Mouse (Mus musculus) MEL (cell line): ENCODE measurements at regions not wholly inside any gene's neighbourhood (a gene's known extent, or its start where the extent isn't known, plus 50 kb on each side); places are given as distances from the start of the nearest gene placed in this dataset.

Source experiments
- BHLHE40 ChIP-seq: IDR thresholded peaks from 2 replicates; pipeline ENCODE4 v1.6.1; 2012; ENCODE audit warnings: low read depth, mild to moderate bottlenecking, inconsistent platforms, low read length, improper control_type of control experiment, borderline replicate concordance
- CHD2 ChIP-seq: IDR thresholded peaks from 2 replicates; pipeline ENCODE4 v1.6.1; 2011; ENCODE audit warnings: low read length, improper control_type of control experiment
- CTCF ChIP-seq, 3 experiments: IDR thresholded peaks in 2 of 3; conservative IDR thresholded peaks in 1 of 3; 2 replicates each; pipeline ENCODE4 v1.5.1; 2011 to 2012; ENCODE audit warnings: low read length in 3 of 3, low read depth in 2 of 3, mild to moderate bottlenecking in 2 of 3, improper control_type of control experiment in 1 of 3, inconsistent platforms in 1 of 3, mixed read lengths in 1 of 3, moderate library complexity in 1 of 3; ENCODE audit not compliant: control insufficient read depth in 1 of 3, insufficient read depth in 1 of 3, poor library complexity in 1 of 3, severe bottlenecking in 1 of 3
- EP300 ChIP-seq, 2 experiments: IDR thresholded peaks; 2 replicates each; pipeline ENCODE4 v1.6.1; 2011; ENCODE audit warnings: improper control_type of control experiment in 2 of 2, low read length in 2 of 2, low read depth in 1 of 2, mild to moderate bottlenecking in 1 of 2
- GABPA ChIP-seq: IDR thresholded peaks from 2 replicates; pipeline ENCODE4 v1.6.1; 2012; ENCODE audit warnings: low read depth, mild to moderate bottlenecking, inconsistent platforms, low read length, improper control_type of control experiment, moderate library complexity
- GATA1 ChIP-seq: IDR thresholded peaks from 2 replicates; pipeline ENCODE4 v1.6.1; 2011; ENCODE audit warnings: low read depth, low read length, improper control_type of control experiment
- HCFC1 ChIP-seq: IDR thresholded peaks from 2 replicates; pipeline ENCODE4 v1.6.1; 2012; ENCODE audit warnings: low read depth, mild to moderate bottlenecking, inconsistent platforms, low read length, improper control_type of control experiment, moderate library complexity
- KAT2A ChIP-seq: conservative IDR thresholded peaks from 2 replicates; pipeline ENCODE4 v1.6.1; 2012; ENCODE audit warnings: low read depth, low read length, improper control_type of control experiment, inconsistent platforms
- MAFK ChIP-seq: IDR thresholded peaks from 2 replicates; pipeline ENCODE4 v1.6.1; 2011; ENCODE audit warnings: low read depth, mild to moderate bottlenecking, low read length, improper control_type of control experiment, borderline replicate concordance
- NRF1 ChIP-seq: IDR thresholded peaks from 2 replicates; pipeline ENCODE4 v1.6.1; 2014; ENCODE audit warnings: low read depth, mild to moderate bottlenecking, inconsistent platforms, low read length, improper control_type of control experiment, moderate library complexity; ENCODE audit not compliant: poor library complexity, insufficient read depth, severe bottlenecking
- POLR2A ChIP-seq, 2 experiments: IDR thresholded peaks; 2 replicates each; pipeline ENCODE4 v1.6.1; 2011 to 2012; ENCODE audit warnings: low read length in 2 of 2, mild to moderate bottlenecking in 2 of 2, control low read depth in 1 of 2, improper control_type of control experiment in 1 of 2, low read depth in 1 of 2, moderate library complexity in 1 of 2; ENCODE audit not compliant: control insufficient read depth in 1 of 2, insufficient read depth in 1 of 2, poor library complexity in 1 of 2
- TAL1 ChIP-seq: IDR thresholded peaks from 2 replicates; pipeline ENCODE4 v1.6.1; 2012; ENCODE audit warnings: mild to moderate bottlenecking, inconsistent platforms, low read length, moderate library complexity, mixed read lengths
- UBTF ChIP-seq: IDR thresholded peaks from 2 replicates; pipeline ENCODE4 v1.6.1; 2012; ENCODE audit warnings: low read depth, mild to moderate bottlenecking, inconsistent platforms, low read length, improper control_type of control experiment, moderate library complexity, borderline replicate concordance; ENCODE audit not compliant: insufficient read depth
- USF2 ChIP-seq, 2 experiments: IDR thresholded peaks; 2 replicates each; pipeline ENCODE4 v1.6.1; 2011 to 2012; ENCODE audit warnings: improper control_type of control experiment in 2 of 2, low read length in 2 of 2, borderline replicate concordance in 1 of 2, inconsistent platforms in 1 of 2, low read depth in 1 of 2, mild to moderate bottlenecking in 1 of 2; ENCODE audit not compliant: insufficient read depth in 1 of 2

DNA sequence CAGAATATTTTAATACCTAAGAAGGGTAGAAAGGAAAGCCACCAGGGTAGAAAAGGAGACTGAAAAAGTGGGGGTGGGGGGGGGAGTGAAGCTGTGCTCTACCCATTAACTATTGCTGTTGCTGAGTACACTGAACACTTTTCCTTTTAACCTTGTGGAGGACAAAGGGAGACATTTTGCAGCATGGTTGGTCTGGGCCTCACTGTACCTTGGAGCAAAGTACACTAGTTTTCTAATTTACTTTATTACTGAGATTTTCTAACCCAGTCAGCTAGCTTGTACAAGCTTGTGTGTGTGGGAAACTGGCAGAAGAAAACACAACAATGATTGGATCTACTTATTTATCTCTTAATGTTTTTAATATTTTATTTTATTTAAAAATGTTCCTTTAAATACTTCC is 130.4 kb downstream of the Olfm4 start:
- no peak for TF ChIP-seq GABPA
- no peak for TF ChIP-seq TAL1
- TF ChIP-seq CTCF (IDR thresholded peaks at IDR 0.05 in 2 of 3, conservative IDR thresholded peaks at IDR 0.05 in 1 of 3; ENCODE audit: control insufficient read depth in 1 of 3, insufficient read depth in 1 of 3, low read depth in 2 of 3, low read length in 3 of 3, poor library complexity in 1 of 3, severe bottlenecking in 1 of 3) = no peak
- no peak for TF ChIP-seq MAFK
- TF ChIP-seq POLR2A (IDR thresholded peaks at IDR 0.05; ENCODE audit: control insufficient read depth in 1 of 2, insufficient read depth in 1 of 2, low read depth in 1 of 2, low read length in 2 of 2, poor library complexity in 1 of 2) = no peak
- no peak for TF ChIP-seq CHD2
- no peak for TF ChIP-seq USF2 (IDR thresholded peaks at IDR 0.05; ENCODE audit: borderline replicate concordance in 1 of 2, insufficient read depth in 1 of 2, low read depth in 1 of 2, low read length in 2 of 2)
- no peak for TF ChIP-seq EP300 (IDR thresholded peaks at IDR 0.05; ENCODE audit: low read depth in 1 of 2, low read length in 2 of 2)
- TF ChIP-seq HCFC1 = no peak
- TF ChIP-seq NRF1 = no peak
- TF ChIP-seq BHLHE40 = no peak
- TF ChIP-seq GATA1 = no peak
- TF ChIP-seq KAT2A = no peak
- TF ChIP-seq UBTF = no peak
